Mouse (Mus musculus): ENCODE results near the gene Nkg7. TPM values are rescaled to one million over a fixed set of nuclear protein-coding genes. Genes with fewer than 3 reads are reported as not detected.

Gene Nkg7
- polyA plus RNA-seq, 2 experiments, result 0.68 to 1.7 TPM

DNA sequence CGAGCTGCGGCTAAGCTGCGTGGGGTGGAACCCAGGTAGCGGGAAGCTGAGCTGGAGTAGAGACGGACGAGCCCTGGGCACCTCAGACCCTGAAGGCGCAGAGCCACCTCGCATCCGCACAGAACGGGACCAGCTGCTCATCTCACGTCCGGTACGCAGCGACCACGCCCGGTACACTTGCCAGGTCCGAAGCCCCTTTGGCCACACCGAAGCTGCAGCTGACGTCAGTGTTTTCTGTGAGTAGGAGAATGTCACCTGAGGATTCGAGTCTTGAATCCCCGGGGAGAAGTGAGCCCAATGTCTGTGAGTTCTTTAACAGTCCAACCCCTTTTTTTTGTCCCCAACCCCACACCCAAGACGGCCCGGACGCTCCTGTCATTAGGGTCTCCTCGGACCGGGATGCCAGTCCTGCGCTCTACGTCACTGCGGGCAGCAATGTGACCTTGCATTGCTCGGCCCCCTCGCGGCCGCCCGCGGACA, 28.0 kb downstream of the Nkg7 start:
- 7% methylated on average over 33 of the region's 35 CpGs for WGBS
- no peak for TF ChIP-seq POLR2A (IDR thresholded peaks at IDR 0.05; ENCODE audit: borderline replicate concordance, extremely low read depth, insufficient read depth, insufficient read length)
- Histone ChIP-seq H3K9ac (ENCODE audit: low read depth, low read length, severe bottlenecking) (0 out of 2 replicates have a peak overlapping the region, but pooled peaks have one; percentile 34), H3K27ac (replicated peaks; ENCODE audit: low read depth, low read length) (no peak overlapping the region), H3K4me3 (replicated peaks; ENCODE audit: low read length) (peak overlapping the region; percentile 43), H3K4me2 (replicated peaks; ENCODE audit: low read depth, low read length, severe bottlenecking) (peak overlapping the region; percentile 81), H3K9me3 (ENCODE audit: control insufficient read depth, low read length) (no peaks in the 10 kb centered on the region), H3K27me3 (ENCODE audit: control insufficient read depth, insufficient read depth, low read length) (peaks cover 12% of the 10 kb centered on the region), H3K4me1 (ENCODE audit: control insufficient read depth, insufficient read depth, low read length) (0 out of 2 replicates have a peak, but pooled peaks cover 2% of the 10 kb centered on the region), H3K36me3 (ENCODE audit: control insufficient read depth, insufficient read depth, low read length) (no peaks in the 10 kb centered on the region)
- DNase-seq (ENCODE audit: low spot score) (no peak), ATAC-seq (ENCODE audit: low FRiP score, low read depth) (no peak)

DNA sequence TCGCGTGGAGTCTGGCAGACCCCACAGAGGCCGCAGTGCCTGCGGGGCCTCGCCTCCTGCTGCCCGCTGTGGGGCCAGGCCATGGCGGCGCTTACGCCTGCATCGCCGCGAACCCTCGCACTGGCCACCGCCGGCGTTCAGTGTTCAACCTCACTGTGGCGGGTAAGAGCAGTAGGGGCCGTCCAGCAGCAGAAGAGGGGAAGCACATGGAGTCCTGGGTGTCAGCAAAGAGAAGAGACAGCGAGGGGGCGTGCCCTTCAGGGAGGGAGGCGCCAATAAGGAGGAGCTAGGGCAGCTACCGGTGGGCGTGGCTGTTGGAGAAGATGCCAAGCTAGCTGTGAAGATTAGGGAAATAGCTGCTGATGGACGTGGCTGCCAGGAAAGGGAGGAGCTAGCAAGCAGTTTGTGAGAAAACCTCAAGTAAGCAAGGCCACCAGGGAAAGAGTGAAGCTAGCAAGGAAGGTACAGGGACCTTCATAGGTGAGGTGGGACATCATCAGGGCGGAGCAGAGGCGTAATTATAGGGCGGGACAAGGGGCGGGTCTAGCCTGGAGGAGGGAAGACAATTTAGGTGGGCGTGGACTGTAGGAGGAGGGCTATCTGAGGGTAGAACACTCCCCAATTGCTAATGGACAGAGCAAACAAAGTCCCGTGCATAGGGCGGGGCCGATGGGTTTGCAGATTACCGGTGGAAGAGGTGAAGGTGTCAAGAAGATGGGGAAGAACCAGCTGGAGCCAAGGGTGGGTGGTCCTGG, 28.6 kb downstream of the Nkg7 start:
- Histone ChIP-seq H3K27me3 (ENCODE audit: control insufficient read depth, insufficient read depth, low read length) (peaks cover 12% of the 10 kb centered on the region), H3K9ac (ENCODE audit: low read depth, low read length, severe bottlenecking) (peak overlapping the region; percentile 43), H3K4me2 (replicated peaks; ENCODE audit: low read depth, low read length, severe bottlenecking) (peak overlapping the region; percentile 81), H3K27ac (replicated peaks; ENCODE audit: low read depth, low read length) (no peak overlapping the region), H3K4me3 (replicated peaks; ENCODE audit: low read length) (peak overlapping the region; percentile 43), H3K9me3 (ENCODE audit: control insufficient read depth, low read length) (no peaks in the 10 kb centered on the region), H3K36me3 (ENCODE audit: control insufficient read depth, insufficient read depth, low read length) (no peaks in the 10 kb centered on the region), H3K4me1 (ENCODE audit: control insufficient read depth, insufficient read depth, low read length) (0 out of 2 replicates have a peak, but pooled peaks cover 2% of the 10 kb centered on the region)
- peak; percentile 87 for ATAC-seq (ENCODE audit: low FRiP score, low read depth)
- peak; percentile 85 for DNase-seq (ENCODE audit: low spot score)
- WGBS, result under 1% methylated on average over 32 of the region's 33 CpGs
- TF ChIP-seq POLR2A (IDR thresholded peaks at IDR 0.05; ENCODE audit: borderline replicate concordance, extremely low read depth, insufficient read depth, insufficient read length), result no peak

DNA sequence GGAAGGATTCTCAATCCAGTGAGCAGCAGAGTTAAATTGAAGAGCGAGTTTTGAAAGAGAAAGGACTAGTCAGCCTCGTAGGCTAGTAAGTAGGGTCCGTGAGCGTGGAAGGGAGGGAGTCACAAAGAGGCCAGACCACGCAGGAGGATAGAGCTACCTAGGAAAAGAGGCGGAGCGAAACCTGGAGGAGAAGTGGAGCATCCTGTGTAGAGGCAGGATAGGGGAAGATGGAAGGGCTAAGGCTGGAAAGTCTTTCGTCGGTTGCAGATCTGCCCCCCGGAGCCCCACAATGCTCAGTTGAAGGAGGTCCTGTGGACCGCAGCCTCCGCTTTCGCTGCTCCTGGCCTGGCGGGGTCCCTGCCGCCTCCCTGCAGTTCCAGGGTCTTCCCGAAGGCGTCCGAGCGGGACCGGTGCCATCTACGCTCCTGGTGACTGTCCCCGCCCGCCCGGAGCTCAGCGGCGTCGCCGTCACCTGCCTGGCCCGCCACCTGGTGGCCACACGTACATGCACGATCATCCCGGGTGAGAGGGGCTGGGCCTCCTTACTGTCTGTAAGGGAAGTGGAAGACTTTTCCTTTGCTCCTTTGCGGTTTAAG, 29.3 kb downstream of the Nkg7 start:
- Histone ChIP-seq H3K9me3 (ENCODE audit: control insufficient read depth, low read length) (no peaks in the 10 kb centered on the region), H3K36me3 (ENCODE audit: control insufficient read depth, insufficient read depth, low read length) (no peaks in the 10 kb centered on the region), H3K27me3 (ENCODE audit: control insufficient read depth, insufficient read depth, low read length) (peaks cover 12% of the 10 kb centered on the region), H3K27ac (replicated peaks; ENCODE audit: low read depth, low read length) (no peak overlapping the region), H3K4me1 (ENCODE audit: control insufficient read depth, insufficient read depth, low read length) (0 out of 2 replicates have a peak, but pooled peaks cover 2% of the 10 kb centered on the region), H3K9ac (ENCODE audit: low read depth, low read length, severe bottlenecking) (peak overlapping the region; percentile 43), H3K4me3 (replicated peaks; ENCODE audit: low read length) (peak overlapping the region; percentile 43), H3K4me2 (replicated peaks; ENCODE audit: low read depth, low read length, severe bottlenecking) (peak overlapping the region; percentile 81)
- DNase-seq (ENCODE audit: low spot score) (peak; percentile 56), ATAC-seq (ENCODE audit: low FRiP score, low read depth) (peak; percentile 68)
- TF ChIP-seq POLR2A (IDR thresholded peaks at IDR 0.05; ENCODE audit: borderline replicate concordance, extremely low read depth, insufficient read depth, insufficient read length), result no peak
- 1% methylated on average over 29 of the region's 33 CpGs for WGBS

DNA sequence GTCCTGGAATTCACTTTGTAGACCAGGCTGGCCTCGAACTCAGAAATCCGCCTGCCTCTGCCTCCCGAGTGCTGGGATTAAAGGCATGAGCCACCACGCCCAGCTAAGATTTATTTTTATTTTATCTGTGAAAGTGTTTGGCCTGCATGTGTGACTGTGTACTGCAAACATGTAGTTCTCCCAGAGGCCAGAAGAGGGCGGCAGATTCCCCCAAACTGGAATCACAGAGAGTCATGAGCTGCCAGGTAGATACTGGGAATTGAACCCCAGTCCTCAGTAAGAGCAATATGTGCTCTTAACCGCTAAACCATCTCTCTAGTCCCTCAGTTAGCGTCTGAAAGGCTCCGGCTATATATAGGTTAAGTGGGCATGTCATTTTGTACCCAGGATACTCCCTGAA, 33.5 kb downstream of the Nkg7 start:
- H3K36me3 ChIP-seq (ENCODE audit: control insufficient read depth, insufficient read depth, low read length), result no peaks in the 10 kb centered on the region
- no peak for ATAC-seq (ENCODE audit: low FRiP score, low read depth)
- no peak overlapping the region for H3K27ac ChIP-seq (replicated peaks; ENCODE audit: low read depth, low read length)
- WGBS, result 42% methylated on average over 8 of the region's 8 CpGs
- 0 out of 2 replicates have a peak, but pooled peaks cover 1% of the 10 kb centered on the region for H3K27me3 ChIP-seq (ENCODE audit: control insufficient read depth, insufficient read depth, low read length)
- no peak for TF ChIP-seq POLR2A (IDR thresholded peaks at IDR 0.05; ENCODE audit: borderline replicate concordance, extremely low read depth, insufficient read depth, insufficient read length)
- H3K4me2 ChIP-seq (replicated peaks; ENCODE audit: low read depth, low read length, severe bottlenecking), result no peak overlapping the region
- no peak overlapping the region for H3K9ac ChIP-seq (ENCODE audit: low read depth, low read length, severe bottlenecking)
- H3K4me3 ChIP-seq (replicated peaks; ENCODE audit: low read length), result no peak overlapping the region
- DNase-seq (ENCODE audit: low spot score), result no peak
- H3K4me1 ChIP-seq (ENCODE audit: control insufficient read depth, insufficient read depth, low read length), result 0 out of 2 replicates have a peak, but pooled peaks cover 2% of the 10 kb centered on the region
- H3K9me3 ChIP-seq (ENCODE audit: control insufficient read depth, low read length), result no peaks in the 10 kb centered on the region

DNA sequence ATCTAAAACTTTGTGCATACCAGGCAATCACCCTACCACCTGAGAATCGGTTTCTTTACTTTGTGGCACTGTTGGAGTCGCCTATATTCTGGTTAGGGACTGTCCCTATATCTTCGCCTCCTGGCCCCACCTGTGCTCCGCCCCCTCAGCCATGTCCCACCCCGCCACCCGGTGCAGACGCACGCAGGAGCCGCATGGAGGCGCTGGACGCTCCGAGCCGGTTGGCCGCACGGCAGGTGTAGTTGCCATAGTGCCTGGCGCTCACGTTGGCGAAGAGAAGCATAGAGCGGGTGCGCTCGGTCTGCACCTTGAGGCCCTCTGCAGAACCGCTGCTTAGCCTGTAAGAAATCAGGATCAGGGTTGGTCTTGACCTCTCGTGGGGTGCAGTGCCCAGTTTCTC, 38.8 kb downstream of the Nkg7 start:
- Histone ChIP-seq H3K27ac (replicated peaks; ENCODE audit: low read depth, low read length) (no peak overlapping the region), H3K36me3 (ENCODE audit: control insufficient read depth, insufficient read depth, low read length) (0 out of 2 replicates have a peak, but pooled peaks cover 4% of the 10 kb centered on the region), H3K4me2 (replicated peaks; ENCODE audit: low read depth, low read length, severe bottlenecking) (no peak overlapping the region), H3K9ac (ENCODE audit: low read depth, low read length, severe bottlenecking) (no peak overlapping the region), H3K4me3 (replicated peaks; ENCODE audit: low read length) (no peak overlapping the region), H3K4me1 (ENCODE audit: control insufficient read depth, insufficient read depth, low read length) (no peaks in the 10 kb centered on the region), H3K9me3 (ENCODE audit: control insufficient read depth, low read length) (no peaks in the 10 kb centered on the region), H3K27me3 (ENCODE audit: control insufficient read depth, insufficient read depth, low read length) (peaks cover 28% of the 10 kb centered on the region)
- TF ChIP-seq POLR2A (IDR thresholded peaks at IDR 0.05; ENCODE audit: borderline replicate concordance, extremely low read depth, insufficient read depth, insufficient read length), result no peak
- DNase-seq (ENCODE audit: low spot score) (no peak), ATAC-seq (ENCODE audit: low FRiP score, low read depth) (no peak)
- WGBS, result 8% methylated on average over 23 of the region's 23 CpGs

Data from limb, embryonic 14.5 days (tissue).